Mouse (Mus musculus): ENCODE measurements around the gene Dnah7c.

Dnah7c gene

DNA sequence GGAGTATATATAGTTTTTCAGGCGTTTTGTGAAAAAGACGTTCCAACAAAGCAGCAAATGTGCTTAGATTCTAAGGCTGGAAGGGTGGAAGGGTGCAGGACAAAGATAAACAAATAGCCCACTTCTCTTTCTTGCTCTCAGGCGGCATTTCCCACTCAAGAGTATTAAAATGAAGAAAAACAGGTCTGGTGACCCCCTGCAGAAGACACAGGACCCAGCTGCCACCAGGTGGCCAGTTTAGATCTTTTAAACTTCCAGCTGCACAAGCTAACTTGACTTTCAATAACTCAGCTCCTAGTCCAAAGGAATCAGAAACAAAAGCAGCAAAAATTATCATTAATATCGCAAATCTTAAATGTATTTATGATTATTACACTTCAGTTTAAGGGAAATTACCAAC, 431.1 kb downstream of the Dnah7c start:
- no peak for DNase-seq
